Mouse (Mus musculus) WW6 (cell line): ENCODE data around the gene Evl.

Experiments
- DNase-seq: peaks from one replicate; pipeline ENCODE4 v3.0.0-alpha.2; 2013; ENCODE audit warnings: low read depth, low spot score

Evl gene

GRCm38 (mm10) chr12:108591586-108591985 is 37.1 kb downstream of the Evl start:
- no peak for DNase-seq

- no peak for DNase-seq
These were observed 38.3 kb downstream of the Evl start for GRCm38 (mm10) chr12:108592866-108593265.

- no peak for DNase-seq
These were observed 46.3 kb downstream of the Evl start for GRCm38 (mm10) chr12:108600864-108601263.

- no peak for DNase-seq
These were observed 46.8 kb downstream of the Evl start for GRCm38 (mm10) chr12:108601326-108601725.

- no peak for DNase-seq
These were observed 50.0 kb downstream of the Evl start for GRCm38 (mm10) chr12:108604546-108604945.

GRCm38 (mm10) chr12:108605521-108606281 is 51.2 kb downstream of the Evl start:
- no peak for DNase-seq

- no peak for DNase-seq
These were observed 51.8 kb downstream of the Evl start for GRCm38 (mm10) chr12:108606321-108606720.

- no peak for DNase-seq
These were observed 54.9 kb downstream of the Evl start for GRCm38 (mm10) chr12:108609446-108609845.

GRCm38 (mm10) chr12:108610255-108610654 is 55.7 kb downstream of the Evl start:
- DNase-seq: no peak

GRCm38 (mm10) chr12:108613081-108613480 is 58.6 kb downstream of the Evl start:
- peak; percentile 31 for DNase-seq

- no peak for DNase-seq
These were observed 63.0 kb downstream of the Evl start for GRCm38 (mm10) chr12:108617511-108617910.

GRCm38 (mm10) chr12:108619853-108620416 is 65.4 kb downstream of the Evl start:
- DNase-seq: no peak

- no peak for DNase-seq
These were observed 67.9 kb downstream of the Evl start for GRCm38 (mm10) chr12:108622406-108622805.

- no peak for DNase-seq
These were observed 75.0 kb downstream of the Evl start for GRCm38 (mm10) chr12:108629556-108629955.

- DNase-seq: no peak
These were observed 76.5 kb downstream of the Evl start for GRCm38 (mm10) chr12:108630741-108631688.

GRCm38 (mm10) chr12:108632501-108632900 is 78.0 kb downstream of the Evl start:
- DNase-seq: no peak

- DNase-seq: no peak
These were observed 79.5 kb downstream of the Evl start for GRCm38 (mm10) chr12:108634031-108634430.

- DNase-seq: no peak
These were observed 81.0 kb downstream of the Evl start for GRCm38 (mm10) chr12:108635501-108635900.

- no peak for DNase-seq
These were observed 82.9 kb downstream of the Evl start for GRCm38 (mm10) chr12:108637440-108637839.

GRCm38 (mm10) chr12:108639126-108639525 is 84.6 kb downstream of the Evl start:
- DNase-seq: no peak

- DNase-seq: no peak
These were observed 87.5 kb downstream of the Evl start for GRCm38 (mm10) chr12:108642019-108642418.

GRCm38 (mm10) chr12:108646234-108646633 is 91.7 kb downstream of the Evl start:
- no peak for DNase-seq
